Mouse (Mus musculus) embryonic fibroblast, embryonic 13.5 days (primary cell): ENCODE measurements around the gene Spata1.

Experiments used
- CTCF ChIP-seq: IDR thresholded peaks from 2 replicates; pipeline ENCODE4 v1.5.1; 2011; ENCODE audit warnings: mild to moderate bottlenecking, control low read depth, low read length, moderate library complexity, borderline replicate concordance; ENCODE audit not compliant: insufficient read depth
- POLR2A ChIP-seq: IDR thresholded peaks from 2 replicates; pipeline ENCODE4 v1.6.1; 2011; ENCODE audit warnings: low read depth, mild to moderate bottlenecking, control low read depth, low read length, moderate library complexity

GRCm38 (mm10) chr3:146486464-146486863, 13.1 kb downstream of the Spata1 start:
- TF ChIP-seq CTCF (no peak), POLR2A (no peak)
